Mouse (Mus musculus): Measurements from ENCODE around the gene Amigo1. TPM values are rescaled to one million over a fixed set of nuclear protein-coding genes. Genes with fewer than 3 reads are reported as not detected.
"Not testable (repeated sequence)": the region's sequence is repeated elsewhere in the genome, so short reads cannot be mapped to it uniquely, and the experiment has no call there.

The Amigo1 gene
- total and polyA plus RNA-seq, 3 experiments = 4.6 to 9.5 TPM; not detected in 1

GRCm38 (mm10) chr3:108237474-108238102, 51.5 kb downstream of the Amigo1 start:
- H3K79me2 ChIP-seq (ENCODE audit: control insufficient read depth, insufficient read depth, low read length, poor library complexity); H3K4me3 ChIP-seq (ENCODE audit: control insufficient read depth in 1 of 2, insufficient read depth in 1 of 2, low read depth in 2 of 2, low read length in 2 of 2); H3K27ac ChIP-seq (ENCODE audit: control insufficient read depth, low read depth, low read length); H3K4me1 ChIP-seq (ENCODE audit: control insufficient read depth in 1 of 2, insufficient read depth in 2 of 2, low read length in 2 of 2); H3K27me3 ChIP-seq (ENCODE audit: control insufficient read depth in 1 of 2, insufficient read depth in 2 of 2, low read length in 2 of 2); H3K36me3 ChIP-seq (ENCODE audit: control insufficient read depth in 1 of 2, insufficient read depth in 2 of 2, low read length in 2 of 2); H3K9me3 ChIP-seq (replicated peaks; ENCODE audit: insufficient read depth, low read length); H3K9ac ChIP-seq (ENCODE audit: control insufficient read depth, low read depth, low read length, poor library complexity, severe bottlenecking): not testable (repeated sequence)
- peak; percentile 34 for DNase-seq (ENCODE audit: low read depth, low spot score)
- TF ChIP-seq CTCF (IDR thresholded peaks at IDR 0.05 in 2 of 3, conservative IDR thresholded peaks at IDR 0.05 in 1 of 3; ENCODE audit: control insufficient read depth in 1 of 3, insufficient read depth in 1 of 3, low read depth in 2 of 3, low read length in 3 of 3, poor library complexity in 1 of 3, severe bottlenecking in 1 of 3) (peak in 2 of 3 experiments; percentile 16 to 36; a peak in 4 of 6 replicates), MYC (IDR thresholded peaks at IDR 0.05; ENCODE audit: low read depth, low read length) (0 out of 2 replicates have a peak, but pooled peaks have one; percentile 21)

GRCm38 (mm10) chr3:108241243-108241839, 55.2 kb downstream of the Amigo1 start:
- H3K36me3 ChIP-seq (ENCODE audit: control insufficient read depth in 1 of 2, insufficient read depth in 2 of 2, low read length in 2 of 2) = no peaks in the 10 kb centered on the region
- TF ChIP-seq MYB (IDR thresholded peaks at IDR 0.05; ENCODE audit: low read depth, low read length) = no peak
- no peak for TF ChIP-seq MAZ (IDR thresholded peaks at IDR 0.05; ENCODE audit: low read depth, low read length)
- TF ChIP-seq ZKSCAN1 (IDR thresholded peaks at IDR 0.05; ENCODE audit: low read depth, low read length) = no peak
- no peak for TF ChIP-seq POLR2AphosphoS5 (IDR thresholded peaks at IDR 0.05; ENCODE audit: borderline replicate concordance, low read depth, low read length)
- no peak for TF ChIP-seq BHLHE40 (IDR thresholded peaks at IDR 0.05; ENCODE audit: borderline replicate concordance, low read depth, low read length)
- TF ChIP-seq POLR2A (IDR thresholded peaks at IDR 0.05; ENCODE audit: control insufficient read depth in 1 of 2, insufficient read depth in 1 of 2, low read depth in 1 of 2, low read length in 2 of 2, poor library complexity in 1 of 2) = no peak
- TF ChIP-seq SMC3 (IDR thresholded peaks at IDR 0.05; ENCODE audit: low read depth, low read length) = no peak
- no peak for TF ChIP-seq MEF2A (IDR thresholded peaks at IDR 0.05; ENCODE audit: extremely low read depth, insufficient replicate concordance, low read depth, low read length, poor library complexity, severe bottlenecking)
- no peak for TF ChIP-seq GATA1 (IDR thresholded peaks at IDR 0.05; ENCODE audit: low read depth, low read length)
- TF ChIP-seq NELFE (IDR thresholded peaks at IDR 0.05; ENCODE audit: low read depth, low read length) = no peak
- TF ChIP-seq RAD21 (IDR thresholded peaks at IDR 0.05; ENCODE audit: low read depth, low read length) = no peak
- TF ChIP-seq CHD2 (IDR thresholded peaks at IDR 0.05; ENCODE audit: low read length) = no peak
- TF ChIP-seq TAL1 (IDR thresholded peaks at IDR 0.05; ENCODE audit: low read length) = no peak
- TF ChIP-seq GABPA (IDR thresholded peaks at IDR 0.05; ENCODE audit: low read depth, low read length) = no peak
- TF ChIP-seq MYC (IDR thresholded peaks at IDR 0.05; ENCODE audit: low read depth, low read length) = no peak
- TF ChIP-seq USF2 (IDR thresholded peaks at IDR 0.05; ENCODE audit: borderline replicate concordance in 1 of 2, insufficient read depth in 1 of 2, low read depth in 1 of 2, low read length in 2 of 2) = no peak
- TF ChIP-seq ETS1 (IDR thresholded peaks at IDR 0.05; ENCODE audit: low read depth, low read length) = no peak
- TF ChIP-seq POLR2AphosphoS2 (IDR thresholded peaks at IDR 0.05; ENCODE audit: low read length) = no peak
- TF ChIP-seq E2F4 (IDR thresholded peaks at IDR 0.05; ENCODE audit: borderline replicate concordance, low read depth, low read length) = no peak
- no peak for TF ChIP-seq RCOR1 (IDR thresholded peaks at IDR 0.05; ENCODE audit: low read depth, low read length)
- DNase-seq (ENCODE audit: low read depth, low spot score) = no peak
- H3K79me2 ChIP-seq (ENCODE audit: control insufficient read depth, insufficient read depth, low read length, poor library complexity) = no peaks in the 10 kb centered on the region
- peaks cover 0 to 4% of the 10 kb centered on the region in 2 experiments; a peak in 2 of 4 replicates for H3K27me3 ChIP-seq (ENCODE audit: control insufficient read depth in 1 of 2, insufficient read depth in 2 of 2, low read length in 2 of 2)
- H3K4me3 ChIP-seq (ENCODE audit: control insufficient read depth in 1 of 2, insufficient read depth in 1 of 2, low read depth in 2 of 2, low read length in 2 of 2) = no peak overlapping the region
- no peaks in the 10 kb centered on the region for H3K4me1 ChIP-seq (ENCODE audit: control insufficient read depth in 1 of 2, insufficient read depth in 2 of 2, low read length in 2 of 2)
- no peak overlapping the region for H3K9ac ChIP-seq (ENCODE audit: control insufficient read depth, low read depth, low read length, poor library complexity, severe bottlenecking)
- no peak overlapping the region for H3K27ac ChIP-seq (ENCODE audit: control insufficient read depth, low read depth, low read length)
- no peaks in the 10 kb centered on the region for H3K9me3 ChIP-seq (replicated peaks; ENCODE audit: insufficient read depth, low read length)

Measured in MEL (cell line).